In the genomic region with DNA sequence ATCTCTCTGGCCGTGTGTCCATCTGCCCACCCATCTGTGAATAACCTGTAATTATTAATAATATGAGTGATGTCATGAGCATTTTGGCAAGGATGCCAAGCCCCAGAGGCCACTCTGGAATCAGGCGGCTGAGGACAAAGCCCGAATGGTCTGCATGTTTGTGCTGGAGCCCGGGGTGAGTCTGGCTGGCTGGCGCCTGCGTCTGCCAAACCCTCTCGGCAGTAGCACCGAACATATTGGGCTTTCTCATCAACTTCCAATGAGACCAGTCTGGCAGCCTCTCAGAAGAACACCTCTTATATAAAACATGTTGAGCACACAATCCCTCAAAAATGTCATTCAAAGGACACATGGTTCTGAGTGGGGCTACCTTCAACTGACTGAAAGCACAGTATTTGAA, we compare ENCODE assay signal across 10 mouse cellular contexts.
DNase-seq lines count a peak whose midpoint lies in the region; ATAC-seq lines count a peak whose summit lies in the region.
"Had no signal": no experiment of that assay in that cellular context is flagged by ENCODE, and none has a peak within 500 bp of the region (broad histone marks: within the 10 kb centered on the region; RNA-seq: fewer than 3 reads in every experiment).

No protein-coding gene starts in this region.

- peaks cover 13% of the 10 kb centered on the region for H3K4me1 ChIP-seq in hindbrain, embryonic 16.5 days (ENCODE audit: control insufficient read depth, insufficient read depth, low read depth, low read length)
- peaks cover 8% of the 10 kb centered on the region for H3K4me1 ChIP-seq in hindbrain, embryonic 12.5 days
- 0 out of 2 replicates have a peak, but pooled peaks cover 3% of the 10 kb centered on the region for H3K4me1 ChIP-seq in intestine, embryonic 16.5 days (ENCODE audit: control insufficient read depth, insufficient read depth, low read length)

- no peaks in the 10 kb centered on the region for H3K9me3 ChIP-seq in hindbrain, embryonic 16.5 days (ENCODE audit: control insufficient read depth, low read length)
- no peaks in the 10 kb centered on the region for H3K9me3 ChIP-seq in hindbrain, embryonic 12.5 days (replicated peaks)
- no peaks in the 10 kb centered on the region for H3K9me3 ChIP-seq in intestine, embryonic 16.5 days (ENCODE audit: control insufficient read depth, low read length)
- H3K9me3 ChIP-seq: neural tube, embryonic 12.5 days had no signal

- peak; percentile 40; the same call in 1 of the 2 replicates for ATAC-seq in hindbrain, embryonic 16.5 days
- ATAC-seq in hindbrain, embryonic 12.5 days (ENCODE audit: low FRiP score): no peak
- no peak for ATAC-seq in intestine, embryonic 16.5 days
- ATAC-seq: liver, postnatal 0 days had no signal

- 62% methylated on average over 8 of the region's 8 CpGs for WGBS in hindbrain, embryonic 16.5 days
- WGBS in hindbrain, embryonic 12.5 days: 78% methylated on average over 8 of the region's 8 CpGs
- WGBS in intestine, embryonic 16.5 days: 80% methylated on average over 8 of the region's 8 CpGs

- no peak overlapping the region for H3K4me3 ChIP-seq in hindbrain, embryonic 16.5 days (ENCODE audit: low read length)
- H3K4me3 ChIP-seq in hindbrain, embryonic 12.5 days: no peak overlapping the region
- no peak overlapping the region for H3K4me3 ChIP-seq in intestine, embryonic 16.5 days (ENCODE audit: low read length)
- H3K4me3 ChIP-seq: neural tube, embryonic 12.5 days had no signal

- no peak overlapping the region for H3K27ac ChIP-seq in hindbrain, embryonic 16.5 days (ENCODE audit: low read depth, low read length)
- H3K27ac ChIP-seq in hindbrain, embryonic 12.5 days: no peak overlapping the region
- H3K27ac ChIP-seq in intestine, embryonic 16.5 days (ENCODE audit: low read length): no peak overlapping the region
- H3K27ac ChIP-seq: neural tube, embryonic 12.5 days had no signal

- H3K27me3 ChIP-seq in hindbrain, embryonic 16.5 days (replicated peaks; ENCODE audit: control insufficient read depth, insufficient read depth, low read length): no peaks in the 10 kb centered on the region
- no peaks in the 10 kb centered on the region for H3K27me3 ChIP-seq in hindbrain, embryonic 12.5 days
- no peaks in the 10 kb centered on the region for H3K27me3 ChIP-seq in intestine, embryonic 16.5 days (replicated peaks; ENCODE audit: control insufficient read depth, insufficient read depth, low read length)
- H3K27me3 ChIP-seq: neural tube, embryonic 12.5 days had no signal

- no peaks in the 10 kb centered on the region for H3K36me3 ChIP-seq in hindbrain, embryonic 16.5 days (ENCODE audit: control insufficient read depth, insufficient read depth, low read length)
- H3K36me3 ChIP-seq in hindbrain, embryonic 12.5 days: no peaks in the 10 kb centered on the region
- no peaks in the 10 kb centered on the region for H3K36me3 ChIP-seq in intestine, embryonic 16.5 days (ENCODE audit: control insufficient read depth, insufficient read depth, low read length)
- H3K36me3 ChIP-seq: neural tube, embryonic 12.5 days had no signal

- no peak overlapping the region for H3K4me2 ChIP-seq in hindbrain, embryonic 16.5 days (ENCODE audit: low read length)
- H3K4me2 ChIP-seq in hindbrain, embryonic 12.5 days (replicated peaks): no peak overlapping the region
- no peak overlapping the region for H3K4me2 ChIP-seq in intestine, embryonic 16.5 days (ENCODE audit: low read depth, low read length)
- H3K4me2 ChIP-seq: neural tube, embryonic 12.5 days had no signal

- peak; percentile 67 to 76 for DNase-seq in cerebellum, postnatal 25 days
- peak; percentile 24 to 30 for DNase-seq in heart, adult 9 months (ENCODE audit: low spot score in 2 of 2)
- peak; percentile 40 to 46 for DNase-seq in right cerebral cortex, adult 2 months (ENCODE audit: low spot score in 2 of 2)
- no peak for DNase-seq in urinary bladder, postnatal 14 days (ENCODE audit: low spot score)
- DNase-seq in spleen, postnatal 36 days (ENCODE audit: low spot score in 2 of 2): no peak
- DNase-seq: liver, postnatal 0 days had no signal

- no peak overlapping the region for H3K9ac ChIP-seq in hindbrain, embryonic 16.5 days (ENCODE audit: low read depth, low read length)
- no peak overlapping the region for H3K9ac ChIP-seq in hindbrain, embryonic 12.5 days
- no peak overlapping the region for H3K9ac ChIP-seq in intestine, embryonic 16.5 days (ENCODE audit: low read depth, low read length)
- H3K9ac ChIP-seq: liver, postnatal 0 days; neural tube, embryonic 12.5 days had no signal

Comparison
In these comparisons a context has a peak if more than half of its experiments do, and no peak if none do; other contexts are left out.
1. DNase-seq: peak in cerebellum, postnatal 25 days (2 of 2), heart, adult 9 months (2 of 2) and right cerebral cortex, adult 2 months (2 of 2); none in urinary bladder, postnatal 14 days (single experiment) and spleen, postnatal 36 days (0 of 2).